Mouse (Mus musculus): ENCODE measurements around the gene Thap12.

The Thap12 gene

GRCm38 (mm10) chr7:98750404-98750803, 47.5 kb downstream of the Thap12 start:
- in situ Hi-C loops (cut with MboI, MseI) = no loop called here

- in situ Hi-C loops (cut with MboI, MseI) = no loop called here
Observed at GRCm38 (mm10) chr7:98752680-98753079, 49.8 kb downstream of the Thap12 start.

- in situ Hi-C loops (cut with MboI, MseI) = no loop called here
Observed at GRCm38 (mm10) chr7:98756050-98756449, 53.1 kb downstream of the Thap12 start.

GRCm38 (mm10) chr7:98756556-98756955, 53.7 kb downstream of the Thap12 start:
- in situ Hi-C loops (cut with MboI, MseI) = no loop called here

- in situ Hi-C loops (cut with MboI, MseI) = no loop called here
Observed at GRCm38 (mm10) chr7:98760126-98760525, 57.2 kb downstream of the Thap12 start.

GRCm38 (mm10) chr7:98763911-98764310, 61.0 kb downstream of the Thap12 start:
- in situ Hi-C loops (cut with MboI, MseI) = no loop called here

GRCm38 (mm10) chr7:98767261-98767660, 64.4 kb downstream of the Thap12 start:
- in situ Hi-C loops (cut with MboI, MseI) = no loop called here
